Mouse (Mus musculus) T-cell, adult 2 months (primary cell): ENCODE results near the gene Gm30737.
"Not testable (repeated sequence)": the region's sequence is repeated elsewhere in the genome, so short reads cannot be mapped to it uniquely, and the experiment has no call there.

Experiments
- DNase-seq: peaks from one replicate; pipeline ENCODE4 v3.0.0; 2022; ENCODE audit warnings: low spot score

Gm30737 gene

GRCm38 (mm10) chrY:14400410-14400809 lies at the start of gene Gm30737:
TSS of gene Gm30737 (plus strand) at chrY:14400710.
- DNase-seq: not testable (repeated sequence)
